Comparison of ENCODE assay signal across 8 mouse cellular contexts in genomic region chr11:49653079-49653408, GRCm38 (mm10). TPM values are rescaled to one million over a fixed set of nuclear protein-coding genes. Genes with fewer than 3 reads are reported as not detected.
DNase-seq lines count a peak whose midpoint lies in the region; ATAC-seq and TF ChIP-seq lines count a peak whose summit lies in the region.

No protein-coding gene starts in this region.

- no peak for TF ChIP-seq EP300 in ES-Bruce4 (IDR thresholded peaks at IDR 0.05; ENCODE audit: insufficient read depth, low read depth, low read length)
- TF ChIP-seq EP300 in liver, postnatal 0 days (IDR thresholded peaks at IDR 0.05; ENCODE audit: low read depth): no peak

- H3K9ac ChIP-seq in ES-Bruce4 (ENCODE audit: low read depth, poor library complexity, severe bottlenecking): no peak overlapping the region
- no peak overlapping the region for H3K9ac ChIP-seq in heart, embryonic 15.5 days
- H3K9ac ChIP-seq in liver, postnatal 0 days (replicated peaks): 0 out of 2 replicates have a peak overlapping the region, but pooled peaks have one; percentile 8

- peaks cover 12% of the 10 kb centered on the region for H3K4me1 ChIP-seq in ES-Bruce4 (ENCODE audit: control insufficient read depth, insufficient read depth, low read length)
- peaks cover 22% of the 10 kb centered on the region for H3K4me1 ChIP-seq in heart, embryonic 15.5 days (replicated peaks)
- peaks cover 21% of the 10 kb centered on the region for H3K4me1 ChIP-seq in liver, postnatal 0 days (ENCODE audit: insufficient read depth)

- no peak for DNase-seq in cerebellum, postnatal 36 days
- no peak for DNase-seq in liver, postnatal 0 days
- no peak for DNase-seq in thymus, adult 18-20 months
- DNase-seq in c-Kit-positive CD71-positive TER-119-positive erythroid progenitor cells, embryonic 14.5 days (ENCODE audit: low spot score): no peak
- DNase-seq in frontal cortex, adult 2 months (ENCODE audit: extremely low spot score in 1 of 2, low spot score in 1 of 2): no peak

- H3K4me3 ChIP-seq in ES-Bruce4 (ENCODE audit: low read depth, low read length): peak overlapping the region; percentile 39; the same call in 1 of the 2 replicates
- peak overlapping the region; percentile 17; the same call in 1 of the 2 replicates for H3K4me3 ChIP-seq in heart, embryonic 15.5 days
- no peak overlapping the region for H3K4me3 ChIP-seq in liver, postnatal 0 days (ENCODE audit: low read depth, low read length)

- H3K36me3 ChIP-seq in ES-Bruce4 (ENCODE audit: control insufficient read depth, insufficient read depth, low read length, poor library complexity, severe bottlenecking): no peaks in the 10 kb centered on the region
- H3K36me3 ChIP-seq in heart, embryonic 15.5 days: no peaks in the 10 kb centered on the region
- H3K36me3 ChIP-seq in liver, postnatal 0 days (replicated peaks; ENCODE audit: insufficient read depth, low read length): no peaks in the 10 kb centered on the region

- TF ChIP-seq POLR2A in ES-Bruce4 (IDR thresholded peaks at IDR 0.05; ENCODE audit: insufficient read depth, low read length): no peak

- peak overlapping the region; percentile 61 for H3K4me2 ChIP-seq in heart, embryonic 15.5 days
- peak overlapping the region; percentile 57 for H3K4me2 ChIP-seq in liver, postnatal 0 days (ENCODE audit: low read depth, low read length)

- 0 out of 2 replicates have a peak, but pooled peaks have one; percentile 21 for ATAC-seq in cerebellum, adult (ENCODE audit: insufficient number of reproducible peaks, low FRiP score, low TSS enrichment)
- ATAC-seq in heart, embryonic 15.5 days (replicated peaks; ENCODE audit: insufficient number of reproducible peaks, insufficient read depth, low FRiP score, low read depth): peak; percentile 76
- ATAC-seq in liver, postnatal 0 days: peak; percentile 60

- no peak for TF ChIP-seq CTCF in ES-Bruce4 (IDR thresholded peaks at IDR 0.05; ENCODE audit: low read depth, low read length)
- TF ChIP-seq CTCF in liver, postnatal 0 days (IDR thresholded peaks at IDR 0.05; ENCODE audit: low read depth): no peak

- H3K27ac ChIP-seq in ES-Bruce4 (ENCODE audit: insufficient read depth, low read length): no peak overlapping the region
- H3K27ac ChIP-seq in heart, embryonic 15.5 days: no peak overlapping the region
- H3K27ac ChIP-seq in liver, postnatal 0 days (ENCODE audit: low read depth): no peak overlapping the region

- WGBS in heart, embryonic 15.5 days: 25% methylated on average over 11 of the region's 11 CpGs
- WGBS in liver, postnatal 0 days (ENCODE audit: insufficient replicate concordance): 30% methylated on average over 11 of the region's 11 CpGs

- H3K27me3 ChIP-seq in ES-Bruce4 (ENCODE audit: control insufficient read depth, insufficient read depth, low read length, poor library complexity, severe bottlenecking): no peaks in the 10 kb centered on the region
- H3K27me3 ChIP-seq in heart, embryonic 15.5 days: no peaks in the 10 kb centered on the region
- no peaks in the 10 kb centered on the region for H3K27me3 ChIP-seq in liver, postnatal 0 days (ENCODE audit: insufficient read depth, low read length)

- H3K9me3 ChIP-seq in ES-Bruce4 (replicated peaks; ENCODE audit: control insufficient read depth, insufficient read depth, low read length, poor library complexity, severe bottlenecking): no peaks in the 10 kb centered on the region
- H3K9me3 ChIP-seq in heart, embryonic 15.5 days (replicated peaks): no peaks in the 10 kb centered on the region
- no peaks in the 10 kb centered on the region for H3K9me3 ChIP-seq in liver, postnatal 0 days (ENCODE audit: low read length)

RNA-seq across cellular contexts. Expression of gene Scgb3a1, which starts 10.4 kb away (rescaled TPM):
- polyA plus RNA-seq in ES-Bruce4 (2011; ENCODE audit: insufficient read depth, insufficient read length, low read depth, missing spikeins): not detected in 2 replicates
- polyA plus RNA-seq in heart, embryonic 15.5 days (2015; fragmentation: Nextera tagmentation; extraction: Ambion mirVana): 0.53 and 0.76 TPM in 2 replicates
- polyA plus RNA-seq in liver, postnatal 0 days (2015; fragmentation: Nextera tagmentation; extraction: Ambion mirVana): 0.25 and 0.33 TPM in 2 replicates
- polyA plus RNA-seq in frontal cortex, adult 2 months (2012; rRNA removed): 0.29 and 0.50 TPM in 2 replicates

RNA-seq across cellular contexts. Expression of gene Flt4, which starts 44.0 kb away (rescaled TPM):
- 2.8 and 3.0 TPM in 2 replicates for polyA plus RNA-seq in ES-Bruce4 (2011; ENCODE audit: insufficient read depth, insufficient read length, low read depth, missing spikeins)
- 6.1 and 7.8 TPM in 2 replicates for polyA plus RNA-seq in heart, embryonic 15.5 days (2015; fragmentation: Nextera tagmentation; extraction: Ambion mirVana)
- 4.3 and 4.9 TPM in 2 replicates for polyA plus RNA-seq in liver, postnatal 0 days (2015; fragmentation: Nextera tagmentation; extraction: Ambion mirVana)
- polyA plus RNA-seq in frontal cortex, adult 2 months (2012; rRNA removed): 1.8 and 1.9 TPM in 2 replicates

RNA-seq across cellular contexts. Expression of gene Cnot6, which starts 59.5 kb away (rescaled TPM):
- 60.3 and 64.3 TPM in 2 replicates for polyA plus RNA-seq in ES-Bruce4 (2011; ENCODE audit: insufficient read depth, insufficient read length, low read depth, missing spikeins)
- polyA plus RNA-seq in heart, embryonic 15.5 days (2015; fragmentation: Nextera tagmentation; extraction: Ambion mirVana): 35.8 and 40.1 TPM in 2 replicates
- polyA plus RNA-seq in liver, postnatal 0 days (2015; fragmentation: Nextera tagmentation; extraction: Ambion mirVana): 16.9 and 18.1 TPM in 2 replicates
- 35.1 and 36.4 TPM in 2 replicates for polyA plus RNA-seq in frontal cortex, adult 2 months (2012; rRNA removed)

Comparison
In these comparisons a context has a peak if more than half of its experiments do, and no peak if none do; other contexts are left out.
1. ATAC-seq: peak in every context shown above with its lines; median percentile 76 in heart, embryonic 15.5 days; 60 in liver, postnatal 0 days; 21 in cerebellum, adult.